Mouse (Mus musculus) lung, postnatal 4 days (tissue): ENCODE results near the gene Sf3b6.
"Not testable (repeated sequence)": the region's sequence is repeated elsewhere in the genome, so short reads cannot be mapped to it uniquely, and the experiment has no call there.

ENCODE experiments used
- DNase-seq, 2 experiments: peaks; one replicate each; pipeline ENCODE4 v3.0.0; 2021

Sf3b6 gene

DNA sequence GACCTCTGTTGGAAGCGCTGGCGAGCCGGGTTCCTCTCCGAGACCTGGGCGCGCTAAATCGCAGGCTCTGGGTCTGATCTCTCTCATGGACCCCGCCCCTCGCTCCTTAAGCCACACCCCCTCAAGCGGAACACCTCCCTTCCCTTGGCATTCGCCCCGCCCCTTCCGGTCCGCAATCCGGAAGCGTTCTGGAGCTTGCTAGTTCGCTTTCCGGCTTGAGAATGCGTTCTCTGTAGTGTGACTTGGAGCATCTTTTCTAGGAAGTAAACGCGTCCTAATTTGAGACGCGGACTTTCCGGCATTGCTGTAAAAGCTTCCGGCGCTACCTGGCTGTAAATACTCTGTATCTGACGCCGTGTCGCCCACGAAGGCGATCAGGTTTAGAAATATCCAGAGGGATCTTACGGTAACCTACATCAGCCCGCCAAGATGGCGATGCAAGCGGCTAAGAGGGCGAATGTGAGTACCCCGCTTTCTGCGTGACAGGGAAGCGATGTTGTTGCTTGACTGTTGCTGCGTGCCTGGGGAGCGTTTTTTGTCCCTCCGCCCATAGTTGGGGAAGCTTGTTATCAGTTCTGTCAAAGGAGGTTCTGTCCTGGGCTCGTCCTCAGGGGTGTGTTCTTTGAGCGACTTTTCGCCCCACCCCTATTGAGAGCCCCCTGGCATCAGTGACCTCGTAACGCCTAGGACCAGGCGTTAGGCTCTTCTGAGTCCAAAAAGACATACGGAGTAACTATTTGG, at the start of gene Sf3b6:
Gene Sf3b6 (plus strand): TSS at position 184 of the 741 bp plus-strand sequence.
- peak; percentile 98 to 99 for DNase-seq

DNA sequence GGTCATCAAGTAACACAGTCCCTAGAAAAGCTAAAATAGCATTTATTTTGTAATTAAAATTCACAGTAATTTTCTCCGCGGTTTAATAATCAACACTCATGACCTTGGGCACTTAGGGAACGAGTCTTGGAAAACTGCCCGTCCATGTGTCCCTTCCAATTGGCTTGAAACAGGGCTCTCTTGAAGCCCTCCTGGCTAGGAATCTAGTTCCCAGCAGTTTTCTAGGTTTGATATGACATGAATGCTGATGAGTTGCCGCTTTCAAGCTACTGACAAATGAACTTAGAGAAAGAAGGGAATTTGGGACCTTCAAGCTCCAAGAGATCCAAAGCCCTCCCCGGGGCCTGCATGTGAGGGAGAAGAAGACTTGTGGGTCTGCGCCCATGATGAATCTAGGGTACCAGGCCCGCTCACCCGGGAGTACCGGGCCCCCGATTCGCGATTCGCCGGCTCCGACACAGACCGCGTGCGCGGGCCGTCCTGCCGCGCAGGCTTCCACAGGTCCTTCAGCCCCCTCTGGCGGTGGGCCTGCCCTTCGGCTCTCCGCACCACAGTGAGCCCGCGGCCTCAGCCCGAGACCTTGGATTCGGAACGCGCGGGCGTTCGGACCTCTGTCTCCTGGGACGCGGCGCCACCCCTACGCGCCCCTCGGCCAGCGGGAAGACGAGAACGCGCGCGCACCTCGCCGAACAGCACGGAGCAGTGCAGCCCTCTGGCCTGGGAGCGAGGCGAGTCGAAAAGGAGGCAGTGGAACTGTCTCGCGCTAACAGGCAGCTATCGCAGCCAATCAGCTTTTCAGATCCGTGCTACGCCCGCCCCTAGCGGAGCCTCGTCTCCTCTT, 48.6 kb upstream of the Sf3b6 start, which contains the start of the genes Pfn4 and Fam228b:
Gene Pfn4 (plus strand): TSS at position 531 of the 841 bp plus-strand sequence.
Gene Fam228b (minus strand): TSS at position 776 of the 841 bp plus-strand sequence.
- DNase-seq = peak; percentile 95 to 96

GRCm38 (mm10) chr12:4769333-4769723, 48.0 kb upstream of the Sf3b6 start:
- DNase-seq = no peak

DNA sequence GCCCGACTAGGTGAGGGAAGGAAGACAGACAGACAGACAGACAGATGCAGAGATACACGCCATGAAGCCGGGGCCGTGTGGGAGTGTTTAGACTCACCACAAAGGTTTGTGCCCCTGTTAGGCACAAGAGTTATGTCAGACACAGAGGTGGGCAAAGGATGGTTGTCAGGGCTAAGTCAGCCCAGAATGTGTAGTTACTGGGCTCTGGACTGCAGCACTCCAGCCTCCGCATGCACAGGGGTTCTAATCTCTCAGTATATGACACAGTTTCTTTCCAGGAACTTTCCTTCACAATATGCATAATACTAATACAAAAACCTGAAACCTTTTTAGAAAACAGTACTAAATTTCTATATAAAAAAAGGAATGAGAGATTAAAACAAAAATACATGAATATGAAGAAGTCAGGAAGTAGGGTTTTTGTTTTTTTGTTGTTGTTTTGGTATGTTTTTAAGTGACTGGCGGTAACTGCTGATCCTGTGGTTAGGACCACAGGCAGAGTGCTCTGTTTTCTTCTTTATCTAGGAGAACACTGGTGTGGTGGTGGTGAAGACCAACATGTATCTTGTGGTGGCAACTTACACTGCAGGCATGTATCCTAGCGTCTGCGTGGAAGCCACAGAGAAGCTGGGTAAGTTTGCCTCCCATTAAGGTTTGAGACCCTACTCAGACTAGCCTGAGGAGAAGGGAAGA, 42.3 kb upstream of the Sf3b6 start:
- no peak for DNase-seq

DNA sequence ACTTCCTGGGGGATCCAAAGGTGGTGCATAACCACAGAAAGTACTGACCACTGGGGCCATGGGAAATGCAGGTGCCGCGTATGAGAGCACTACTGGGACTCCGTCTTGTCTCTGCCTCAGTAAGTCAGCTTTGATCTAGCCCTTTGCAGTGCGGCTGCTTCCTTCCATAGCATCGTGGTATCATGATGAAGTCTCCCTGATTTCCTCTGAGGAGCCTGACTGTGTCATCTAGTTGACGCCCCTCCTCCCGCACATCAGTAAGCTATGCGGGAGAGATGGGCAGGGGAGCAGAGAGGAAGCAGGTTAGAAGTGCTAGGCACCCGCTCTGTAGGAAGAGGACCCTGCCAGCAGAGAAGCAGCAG, 41.8 kb upstream of the Sf3b6 start:
- no peak for DNase-seq

GRCm38 (mm10) chr12:4777734-4778133, 39.6 kb upstream of the Sf3b6 start:
- DNase-seq = no peak

GRCm38 (mm10) chr12:4780245-4780644, 37.1 kb upstream of the Sf3b6 start:
- DNase-seq = no peak

- DNase-seq = no peak
Measured at GRCm38 (mm10) chr12:4781270-4781669, 36.1 kb upstream of the Sf3b6 start.

DNA sequence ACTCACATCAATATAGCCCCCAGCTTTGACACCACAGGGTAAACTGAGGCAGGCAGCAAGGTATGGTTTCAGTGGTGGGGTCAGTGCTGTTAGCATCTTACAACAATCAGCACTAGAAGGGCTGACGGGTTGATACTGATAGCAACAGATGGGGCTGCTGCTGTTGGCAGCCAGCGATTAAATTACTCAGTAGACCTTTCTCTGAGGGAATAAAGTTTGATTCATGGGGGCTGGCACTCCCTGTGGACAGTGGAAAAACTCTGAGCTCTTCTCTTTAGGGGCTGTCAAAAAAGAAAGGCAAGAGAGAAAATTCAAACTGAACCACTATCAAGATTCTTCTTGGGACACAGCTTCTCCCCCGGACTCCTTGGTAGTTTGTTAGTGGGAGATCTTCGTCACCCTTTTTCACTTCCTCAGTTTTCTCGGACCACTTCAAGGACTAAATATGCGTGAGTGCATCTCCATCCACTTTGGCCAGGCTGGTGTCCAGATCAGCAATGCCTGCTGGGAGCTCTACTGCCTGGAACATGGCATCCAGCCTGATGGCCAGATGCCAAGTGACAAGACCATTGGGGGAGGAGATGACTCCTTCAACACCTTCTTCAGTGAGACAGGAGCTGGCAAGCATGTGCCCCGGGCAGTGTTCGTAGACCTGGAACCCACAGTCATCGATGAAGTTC, 35.5 kb upstream of the Sf3b6 start:
- DNase-seq = not testable (repeated sequence)

DNA sequence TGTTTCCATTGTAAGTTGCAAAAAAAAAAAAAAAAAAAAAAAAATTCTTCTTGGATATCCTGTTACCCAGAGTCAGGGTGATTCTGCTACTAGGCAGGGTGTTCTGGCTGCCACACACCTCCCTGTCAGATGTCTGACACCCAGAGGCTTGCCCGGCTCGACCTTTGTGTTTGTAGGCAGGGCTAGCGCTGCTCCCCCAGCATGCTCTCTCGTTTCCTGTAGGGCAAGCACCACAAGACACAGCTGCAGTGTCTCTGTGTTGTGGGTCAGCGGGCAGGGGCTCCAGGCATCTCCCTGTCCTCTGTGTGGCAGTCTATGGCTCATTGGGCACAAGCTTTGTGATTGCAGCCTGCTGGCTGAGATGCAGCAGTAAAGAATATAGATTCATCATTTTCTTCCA, 33.7 kb upstream of the Sf3b6 start:
- peak in 1 of 2 experiments; percentile 22 for DNase-seq

DNA sequence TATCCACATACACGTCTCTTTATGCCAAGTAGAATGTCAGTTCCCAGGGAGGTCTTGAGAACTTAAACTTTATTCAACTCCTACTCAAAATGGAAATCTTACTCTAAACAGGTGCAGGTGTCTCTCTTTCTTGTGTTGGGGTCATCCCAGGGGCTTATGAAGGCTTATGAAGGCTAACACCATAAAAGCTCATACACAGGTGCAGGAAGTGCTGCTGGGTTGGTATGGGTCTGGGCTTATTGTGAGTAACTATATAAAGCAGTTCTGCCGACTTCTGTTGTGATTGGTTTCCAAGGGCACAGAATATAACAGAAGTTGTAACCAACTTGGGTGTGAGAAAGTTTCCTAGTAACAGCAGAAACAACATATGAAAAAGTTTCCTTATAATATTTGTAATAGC, 32.9 kb upstream of the Sf3b6 start:
- no peak for DNase-seq

- DNase-seq = not testable (repeated sequence)
Measured at GRCm38 (mm10) chr12:4788128-4788527, 29.2 kb upstream of the Sf3b6 start.

DNA sequence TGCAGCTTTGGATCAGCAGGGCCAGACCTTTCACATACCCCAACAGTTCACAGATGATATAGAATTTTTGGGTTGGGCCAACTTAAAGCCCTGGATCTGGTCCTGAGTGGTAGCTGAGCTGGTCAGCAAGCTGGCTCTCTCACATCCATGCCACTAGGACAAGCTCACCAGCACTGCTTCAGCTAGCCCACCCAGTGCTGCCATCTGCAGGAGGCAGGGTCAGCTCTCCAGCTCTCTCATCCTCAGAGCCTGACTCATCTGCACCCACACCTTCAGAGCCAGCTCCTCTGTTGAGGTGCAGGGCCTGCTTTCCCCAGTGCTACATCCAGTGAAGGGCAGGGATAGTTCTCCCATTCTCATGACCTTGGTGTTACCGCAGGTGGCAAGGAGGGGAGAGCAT, 23.6 kb upstream of the Sf3b6 start:
- no peak for DNase-seq

DNA sequence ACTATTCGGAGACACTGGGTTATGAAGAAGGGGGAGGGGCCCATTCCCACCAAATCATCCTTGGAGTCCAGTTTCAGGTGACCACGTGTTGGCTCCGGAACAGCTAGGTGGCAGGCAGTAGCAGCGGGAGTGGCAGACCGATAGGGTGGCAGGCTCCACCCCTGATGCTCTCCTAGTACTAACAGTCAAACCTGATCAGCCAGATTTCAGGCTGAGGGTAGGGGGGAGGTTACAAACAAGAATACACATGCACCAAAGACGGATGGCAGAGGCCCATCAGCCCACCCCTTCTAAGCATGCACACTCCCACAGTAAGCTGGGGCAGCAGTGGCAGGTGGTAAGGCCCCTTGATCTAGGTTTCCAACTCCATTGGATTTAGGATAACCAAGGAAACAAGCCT, 19.9 kb upstream of the Sf3b6 start:
- not testable (repeated sequence) for DNase-seq

- DNase-seq = no peak
Measured at GRCm38 (mm10) chr12:4811036-4811435, 6.3 kb upstream of the Sf3b6 start.

DNA sequence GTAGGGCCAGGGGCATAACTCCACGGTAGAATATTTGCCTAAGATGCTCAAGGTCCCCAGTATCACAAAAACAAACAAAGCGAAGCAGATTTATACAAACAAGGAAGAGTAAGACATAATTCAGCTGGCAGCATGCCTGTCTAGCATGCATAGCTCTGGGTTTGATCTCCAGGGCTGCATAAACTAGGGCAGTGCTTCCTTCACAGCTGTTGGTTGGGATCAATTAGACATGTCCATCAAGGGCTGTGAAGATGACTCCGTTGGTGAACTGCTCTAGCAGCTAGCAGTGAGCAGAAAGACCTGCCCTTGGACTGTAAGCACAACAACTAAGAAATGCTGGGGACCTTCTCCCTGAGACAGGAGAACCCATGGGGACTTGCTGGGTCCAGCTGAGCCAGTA, 5.6 kb upstream of the Sf3b6 start:
- no peak for DNase-seq

DNA sequence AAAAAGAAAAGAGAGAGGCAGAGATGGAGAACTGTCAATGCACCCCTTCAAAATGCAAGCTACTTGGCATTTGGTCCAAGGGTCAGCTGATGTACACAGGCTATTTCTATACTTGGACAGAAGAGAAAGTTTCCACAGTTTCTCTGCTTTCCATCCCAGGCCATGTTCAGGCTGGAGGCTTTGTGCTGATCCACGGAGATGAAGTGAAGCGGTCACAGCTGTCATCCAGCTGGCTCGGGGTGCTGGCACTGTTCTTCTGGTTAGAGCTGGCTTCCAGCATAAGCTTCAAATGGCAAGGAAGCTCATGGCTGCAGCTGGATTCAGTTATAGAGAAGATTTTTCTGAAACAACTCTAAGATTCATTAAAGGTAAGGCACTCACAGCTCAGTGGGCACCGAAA, 3.7 kb upstream of the Sf3b6 start:
- peak; percentile 36 to 81 for DNase-seq

- DNase-seq = no peak
Measured at GRCm38 (mm10) chr12:4816680-4817360, 524 bp upstream of the Sf3b6 start.

DNA sequence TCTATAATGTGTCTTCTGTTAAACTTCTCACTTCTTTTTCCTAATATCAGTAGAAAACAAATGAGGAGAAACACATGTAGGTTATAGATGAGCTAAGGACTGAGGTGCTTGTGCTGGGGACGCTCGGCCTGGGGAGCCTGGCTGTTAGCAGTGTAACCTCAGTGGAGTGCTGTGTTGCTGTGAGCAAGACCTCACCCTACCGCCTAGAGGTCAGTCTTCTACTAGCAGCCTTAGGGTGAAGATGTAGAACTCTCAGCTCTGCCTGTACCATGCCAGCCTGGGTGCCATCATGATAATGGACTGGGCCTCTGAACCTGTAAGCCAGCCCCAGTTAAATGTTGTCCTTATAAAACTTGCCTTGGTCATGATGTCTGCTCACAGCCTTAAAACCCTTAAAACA, 9.9 kb downstream of the Sf3b6 start:
- DNase-seq = no peak

- no peak for DNase-seq
Measured at GRCm38 (mm10) chr12:4836959-4837358, 19.6 kb downstream of the Sf3b6 start.

GRCm38 (mm10) chr12:4840010-4840409, 22.7 kb downstream of the Sf3b6 start:
- peak in 1 of 2 experiments; percentile 10 for DNase-seq

- peak; percentile 22 to 33 for DNase-seq
Measured at GRCm38 (mm10) chr12:4840741-4841140, 23.4 kb downstream of the Sf3b6 start.
